Mouse (Mus musculus): ENCODE measurements around the gene Col4a3. TPM values are rescaled to one million over a fixed set of nuclear protein-coding genes. Genes with fewer than 3 reads are reported as not detected.

Col4a3 gene
- not detected for total RNA-seq (2023)

DNA sequence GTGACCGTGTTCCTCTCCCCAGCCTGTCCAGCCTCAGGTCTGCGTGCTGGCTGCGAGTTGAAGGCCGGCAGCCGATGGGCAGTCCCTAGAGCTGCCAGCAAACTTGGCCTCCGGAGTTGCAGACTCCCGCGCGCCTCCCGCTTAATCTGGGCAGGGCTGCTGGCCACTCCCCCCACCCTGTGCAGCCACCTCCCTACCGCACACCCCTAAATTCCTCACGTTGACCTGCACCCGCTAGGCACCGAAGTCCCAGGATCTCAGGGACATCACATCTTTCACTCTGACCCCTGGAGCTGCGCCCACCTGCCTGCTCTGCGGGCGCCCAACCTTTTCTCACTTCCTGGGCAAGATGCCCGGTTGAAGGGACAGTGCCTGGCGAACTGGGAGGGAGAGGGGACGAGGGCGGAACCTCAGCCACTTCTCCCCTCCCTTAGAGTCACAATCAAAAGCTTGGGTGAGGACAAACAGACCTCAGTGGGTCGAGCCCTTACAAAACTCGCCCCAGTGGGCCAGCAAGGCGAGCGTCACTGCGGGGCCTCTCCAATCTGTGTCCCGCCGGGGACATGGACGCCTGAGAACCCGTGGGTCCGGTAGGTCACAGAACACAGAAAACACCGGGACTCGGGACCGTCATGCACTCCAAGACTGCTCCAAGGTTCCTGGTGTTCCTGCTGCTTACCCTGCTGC is at the start of gene Col4a3, which contains the start of gene Col4a4:
TSS of gene Col4a3 (plus strand) at position 209 of the 687 bp plus-strand sequence.
TSS of gene Col4a4 (minus strand) at position 137 of the 687 bp plus-strand sequence.

DNA sequence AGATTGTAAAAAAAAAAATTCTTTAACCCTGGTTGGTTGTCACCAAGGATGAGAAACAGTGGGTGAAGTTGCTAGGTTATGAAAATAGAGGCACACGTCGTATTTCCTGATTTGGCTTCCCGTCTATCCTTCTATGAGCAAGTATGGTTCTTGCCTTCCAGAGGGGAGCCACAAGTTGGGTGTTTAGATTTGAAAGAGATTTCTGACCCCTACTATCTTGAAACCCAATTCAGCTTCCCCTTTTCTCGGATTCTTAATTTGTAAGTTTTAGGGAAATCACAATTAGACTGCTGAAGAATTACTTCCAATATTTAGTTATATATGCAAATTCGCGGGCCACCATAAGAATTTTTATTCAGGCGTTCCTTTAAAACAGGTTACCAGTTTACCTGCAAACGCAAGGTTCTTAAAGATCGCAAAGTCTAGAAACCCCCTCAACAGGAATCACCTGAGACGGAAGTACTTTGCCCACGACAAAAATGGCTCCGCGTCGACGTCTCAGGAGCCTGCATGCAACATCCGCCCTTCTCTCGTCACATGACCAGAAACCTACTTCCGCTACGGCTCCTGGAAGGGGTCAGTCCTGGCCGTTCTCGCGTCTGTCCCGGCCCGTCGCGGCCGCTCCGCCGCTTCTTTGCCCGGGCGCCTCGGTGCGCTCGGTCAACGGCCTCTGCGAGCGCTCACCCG is 137.8 kb downstream of the Col4a3 start, which contains the start of gene Mff:
TSS of gene Mff (plus strand) at position 552 of the 687 bp plus-strand sequence.

DNA sequence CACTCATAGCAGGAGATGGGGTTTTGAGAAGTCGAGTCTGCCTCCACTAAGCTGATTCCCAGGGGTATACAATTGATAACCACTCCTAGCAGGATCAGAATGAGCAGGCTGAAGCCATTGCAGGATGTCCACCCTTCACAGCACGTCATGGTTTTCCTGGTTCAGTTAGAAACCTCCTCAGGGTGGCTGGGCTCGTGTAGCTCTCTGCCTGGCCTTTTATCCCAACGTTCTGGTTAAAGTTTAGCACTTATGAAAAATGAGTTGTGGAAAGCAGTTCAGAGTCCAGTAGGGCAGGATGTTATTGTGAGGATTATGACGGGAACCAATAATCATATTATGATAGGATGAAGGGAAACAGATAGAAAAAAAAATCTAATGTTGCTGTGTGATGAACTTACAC is 181.5 kb downstream of the Col4a3 start, which contains the start of gene Tm4sf20:
TSS of gene Tm4sf20 (minus strand) at position 193 of the 400 bp plus-strand sequence.

DNA sequence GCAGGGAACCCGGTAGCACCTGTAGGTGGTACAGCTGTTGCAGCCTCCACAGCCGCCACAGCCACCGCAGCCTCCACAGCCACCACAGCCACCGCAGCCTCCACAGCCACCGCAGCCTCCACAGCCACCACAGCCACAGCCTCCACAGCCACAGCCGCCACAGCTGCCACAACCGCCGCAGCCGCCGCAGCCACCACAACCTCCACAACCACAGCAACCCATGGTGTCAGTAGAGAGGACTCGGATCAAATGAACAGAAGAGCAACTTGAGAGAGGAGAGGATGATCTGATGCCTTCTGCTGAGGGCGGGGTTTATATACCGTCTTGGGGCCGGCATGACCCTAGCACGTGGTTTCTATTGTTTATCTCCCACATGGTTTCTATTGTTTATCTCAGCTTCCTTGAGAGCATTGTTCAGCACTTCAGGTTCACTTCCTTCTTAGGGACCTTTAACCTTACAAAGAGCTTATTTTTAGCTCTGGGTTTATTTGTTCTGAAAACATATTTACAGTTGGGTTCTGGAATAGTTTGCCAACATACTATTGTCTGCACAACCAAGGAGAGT is 184.4 kb downstream of the Col4a3 start, which contains the start of gene Gm47791:
TSS of gene Gm47791 (minus strand) at position 222 of the 565 bp plus-strand sequence.

Other genes starting within 250 kb of the Col4a3 start
- gene Col4a4, start 72 bp upstream of the Col4a3 start, total RNA-seq (2023), result not detected
- 111 TPM for gene Mff, start 138.0 kb downstream of the Col4a3 start, total RNA-seq (2023)
- gene Tm4sf20, start 181.5 kb downstream of the Col4a3 start, total RNA-seq (2023), result not detected
- not detected for gene Gm47791, start 184.3 kb downstream of the Col4a3 start, total RNA-seq (2023)

Measured in CD4-positive naive resting alpha-beta T cell, adult 76 days (primary cell).